Mouse (Mus musculus) forebrain, embryonic 14.5 days (tissue): ENCODE results near the gene Prss45. TPM values are rescaled to one million over a fixed set of nuclear protein-coding genes. Genes with fewer than 3 reads are reported as not detected.

Experiments
- ATAC-seq: fragments of 200-750 bp; cut with Nextera tagmentation; 2 replicates; pipeline ENCODE4 v1.8.0; 2017; ENCODE audit warnings: mild to moderate bottlenecking, moderate library complexity
- DNase-seq: peaks from one replicate; pipeline ENCODE4 v3.0.0-alpha.2; 2015; ENCODE audit warnings: low spot score
- H3K27ac ChIP-seq: fragments of 300-500 bp; sonication (generic); 2 replicates; pipeline ENCODE4 v1.5.1; 2014; ENCODE audit warnings: low read depth, mild to moderate bottlenecking, control low read depth, low read length, moderate library complexity
- H3K27me3 ChIP-seq: fragments of 300-500 bp; sonication (generic); replicated peaks from 2 replicates; pipeline ENCODE4 v1.6.1; 2014; ENCODE audit warnings: low read length, control low read depth, mixed read lengths; ENCODE audit not compliant: control insufficient read depth, insufficient read depth
- H3K36me3 ChIP-seq: fragments of 300-500 bp; sonication (generic); 2 replicates; pipeline ENCODE4 v1.6.1; 2014; ENCODE audit warnings: low read length, control low read depth; ENCODE audit not compliant: control insufficient read depth, insufficient read depth
- H3K4me1 ChIP-seq: fragments of 300-500 bp; sonication (generic); 2 replicates; pipeline ENCODE4 v1.6.1; 2014; ENCODE audit warnings: antibody characterized with exemption, low read length, control low read depth; ENCODE audit not compliant: control insufficient read depth, insufficient read depth
- H3K4me2 ChIP-seq: fragments of 300-500 bp; sonication (generic); 2 replicates; pipeline ENCODE4 v1.6.1; 2014; ENCODE audit warnings: mild to moderate bottlenecking, control low read depth, low read length
- H3K4me3 ChIP-seq: fragments of 300-500 bp; sonication (generic); 2 replicates; pipeline ENCODE4 v1.5.1; 2014; ENCODE audit warnings: low read depth, low read length, control low read depth
- H3K9ac ChIP-seq: fragments of 300-500 bp; sonication (generic); 2 replicates; pipeline ENCODE4 v1.6.1; 2014; ENCODE audit warnings: mild to moderate bottlenecking, low read length, control low read depth, moderate library complexity
- H3K9me3 ChIP-seq: fragments of 300-500 bp; sonication (generic); replicated peaks from 2 replicates; pipeline ENCODE4 v1.6.1; 2016; ENCODE audit warnings: low read length, control low read depth, mixed read lengths; ENCODE audit not compliant: control insufficient read depth
- WGBS: fragments of 180-500 bp; shearing (Covaris S2); extraction: QIAGEN DNeasy Blood & Tissue Kit; methylation state at CpG from one replicate; pipeline ENCODE4 v1.1.7; 2014; 5-methylcytosine and 5-hydroxymethylcytosine counted together
- polyA plus RNA-seq: library from polyadenylated mRNA; unstranded; fragments of >200 nt; fragmentation: Nextera tagmentation; extraction: Ambion mirVana; gene quantifications from 2 replicates; pipeline ENCODE4 v1.2.1, GENCODE M21; 2014

The Prss45 gene
- polyA plus RNA-seq, 1 experiment from 2014 or later = 0.38 TPM

DNA sequence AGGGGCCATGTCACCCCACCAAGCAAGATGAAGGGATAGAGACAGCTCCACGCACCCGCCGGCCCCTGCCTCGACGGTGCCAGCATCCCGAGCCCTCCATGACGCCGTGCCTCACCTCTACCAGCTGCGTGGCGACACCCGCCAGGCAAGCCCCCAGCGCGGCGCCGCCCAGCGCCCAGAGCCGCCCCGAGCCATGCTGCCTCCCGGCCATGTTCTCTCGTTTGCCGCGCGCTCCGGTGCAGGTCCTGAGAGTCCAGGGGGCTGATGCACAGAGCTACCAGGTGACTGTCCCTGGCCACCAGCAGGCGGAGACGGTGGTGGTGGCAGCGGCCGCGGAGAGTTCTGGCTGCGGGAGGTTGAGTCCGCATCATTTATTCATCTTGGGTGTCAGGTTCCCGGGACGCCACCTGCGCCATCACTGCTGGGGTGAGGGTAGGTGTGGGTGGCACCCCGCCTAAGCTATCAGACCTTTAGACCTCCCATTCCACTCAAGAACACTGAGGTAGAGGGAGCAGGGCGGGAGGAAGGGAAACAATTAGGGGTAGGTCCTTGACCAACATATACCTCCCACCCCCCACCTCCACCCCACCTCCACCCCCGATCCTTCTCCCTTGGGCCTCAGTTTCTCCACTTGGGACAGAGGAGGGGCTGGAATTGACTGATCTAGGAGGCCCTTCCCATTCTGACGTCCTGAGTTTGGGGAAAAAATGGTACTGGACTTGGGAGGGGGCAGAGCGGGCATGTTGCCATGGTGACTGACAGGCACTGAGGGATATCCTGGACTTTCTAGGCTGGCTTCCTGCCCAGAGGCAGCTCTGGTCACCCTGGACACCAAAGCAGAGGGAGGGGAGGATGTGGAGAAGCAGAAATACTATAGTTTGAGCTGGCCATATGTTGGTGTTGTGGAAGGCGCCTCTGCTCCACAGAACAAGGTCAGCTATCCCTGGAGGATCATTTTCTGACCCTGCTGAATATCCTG, 39.6 kb downstream of the Prss45 start:
- H3K4me3 ChIP-seq = peak overlapping the region; percentile 23
- peak overlapping the region; percentile 45 for H3K9ac ChIP-seq
- DNase-seq = peak; percentile 78
- H3K27me3 ChIP-seq = peaks cover 18% of the 10 kb centered on the region
- H3K4me2 ChIP-seq = peak overlapping the region; percentile 54
- no peaks in the 10 kb centered on the region for H3K36me3 ChIP-seq
- no peaks in the 10 kb centered on the region for H3K9me3 ChIP-seq
- H3K4me1 ChIP-seq = peaks cover 12% of the 10 kb centered on the region
- no peak overlapping the region for H3K27ac ChIP-seq
- 8% methylated on average over 40 of the region's 40 CpGs for WGBS
- ATAC-seq = peak; percentile 76

GRCm38 (mm10) chr9:110874660-110875191, 40.3 kb downstream of the Prss45 start:
- H3K36me3 ChIP-seq = no peaks in the 10 kb centered on the region
- H3K27ac ChIP-seq = no peak overlapping the region
- peak; percentile 7 for DNase-seq
- 11% methylated on average over 3 of the region's 3 CpGs for WGBS
- peaks cover 12% of the 10 kb centered on the region for H3K4me1 ChIP-seq
- ATAC-seq = peak; percentile 30; the same call in 1 of the 2 replicates
- no peaks in the 10 kb centered on the region for H3K9me3 ChIP-seq
- peak overlapping the region; percentile 54; the same call in 1 of the 2 replicates for H3K4me2 ChIP-seq
- H3K9ac ChIP-seq = no peak overlapping the region
- H3K27me3 ChIP-seq = peaks cover 25% of the 10 kb centered on the region
- H3K4me3 ChIP-seq = no peak overlapping the region

DNA sequence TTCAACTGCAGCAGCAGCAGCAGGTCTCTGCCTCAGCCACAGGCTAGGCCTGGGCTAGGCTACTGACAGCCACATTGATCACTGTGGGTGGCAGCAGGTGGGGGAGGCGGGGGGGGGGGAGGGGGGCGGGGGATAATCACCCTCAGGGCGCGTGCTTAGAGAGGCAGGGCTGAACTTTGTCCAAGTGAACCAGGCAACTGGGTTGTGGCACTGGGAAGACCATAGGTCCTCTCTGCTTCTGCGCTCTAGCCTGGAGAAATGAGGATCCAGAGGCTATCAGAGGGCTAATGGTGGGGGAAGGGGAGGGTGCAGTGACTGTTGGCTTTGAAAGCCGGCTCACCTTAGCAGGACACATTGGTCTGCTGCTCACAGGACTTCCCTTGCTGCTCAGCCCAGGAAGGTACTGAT, 40.9 kb downstream of the Prss45 start:
- no peak overlapping the region for H3K27ac ChIP-seq
- no peak; the same call in 1 of the 2 replicates for ATAC-seq
- H3K4me1 ChIP-seq = peaks cover 12% of the 10 kb centered on the region
- H3K4me3 ChIP-seq = no peak overlapping the region
- no peak overlapping the region for H3K4me2 ChIP-seq
- 28% methylated on average over 4 of the region's 6 CpGs for WGBS
- no peaks in the 10 kb centered on the region for H3K36me3 ChIP-seq
- DNase-seq = no peak
- H3K9me3 ChIP-seq = no peaks in the 10 kb centered on the region
- H3K9ac ChIP-seq = no peak overlapping the region
- H3K27me3 ChIP-seq = peaks cover 31% of the 10 kb centered on the region

GRCm38 (mm10) chr9:110877353-110877752, 43.0 kb downstream of the Prss45 start:
- DNase-seq (no peak), ATAC-seq (no peak)
- no peaks in the 10 kb centered on the region for H3K9me3 ChIP-seq
- WGBS = 100% methylated on average over 1 of the region's 1 CpGs
- no peak overlapping the region for H3K4me3 ChIP-seq
- H3K27me3 ChIP-seq = peaks cover 38% of the 10 kb centered on the region
- no peak overlapping the region for H3K27ac ChIP-seq
- H3K4me1 ChIP-seq = peaks cover 12% of the 10 kb centered on the region
- H3K36me3 ChIP-seq = no peaks in the 10 kb centered on the region
- no peak overlapping the region for H3K4me2 ChIP-seq
- H3K9ac ChIP-seq = no peak overlapping the region

DNA sequence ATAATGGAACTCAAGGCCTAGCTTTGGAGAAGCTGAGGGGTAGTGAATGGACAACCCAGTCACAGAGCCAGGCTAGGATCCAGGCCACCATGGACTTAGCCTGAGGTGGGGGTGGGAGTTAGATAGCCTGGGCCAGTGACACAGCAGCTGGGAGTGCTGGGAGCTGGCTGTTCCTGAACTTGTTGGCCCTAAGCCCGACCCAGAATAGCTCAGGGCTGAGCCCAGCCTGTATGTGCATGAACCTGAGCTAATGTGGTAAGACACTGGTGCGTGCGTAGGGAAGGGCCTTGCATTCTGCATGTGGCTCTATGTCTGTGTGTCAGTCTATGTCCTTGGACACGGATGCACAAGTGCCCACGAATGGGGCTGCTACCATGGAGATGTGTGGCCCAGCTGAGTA, 43.5 kb downstream of the Prss45 start:
- ATAC-seq = no peak
- no peak overlapping the region for H3K4me2 ChIP-seq
- DNase-seq = no peak
- WGBS = 86% methylated on average over 5 of the region's 5 CpGs
- peaks cover 12% of the 10 kb centered on the region for H3K4me1 ChIP-seq
- no peaks in the 10 kb centered on the region for H3K9me3 ChIP-seq
- no peak overlapping the region for H3K9ac ChIP-seq
- H3K4me3 ChIP-seq = no peak overlapping the region
- no peak overlapping the region for H3K27ac ChIP-seq
- no peaks in the 10 kb centered on the region for H3K36me3 ChIP-seq
- peaks cover 33% of the 10 kb centered on the region for H3K27me3 ChIP-seq

GRCm38 (mm10) chr9:110879191-110879920, 45.0 kb downstream of the Prss45 start, which contains the start of gene Als2cl:
Als2cl (plus strand) TSS chr9:110879870.
- peak; percentile 11; the same call in 1 of the 2 replicates for ATAC-seq
- DNase-seq = no peak
- WGBS = 13% methylated on average over 12 of the region's 12 CpGs

GRCm38 (mm10) chr9:110879998-110880561, 45.7 kb downstream of the Prss45 start, which contains the start of gene Tmie:
Tmie (minus strand) TSS chr9:110880113.
- H3K4me2 ChIP-seq = peak within 1 kb of the TSS; percentile 76
- H3K9me3 ChIP-seq = no peaks in the 10 kb centered on the region
- ATAC-seq = peak; percentile 23; the same call in 1 of the 2 replicates
- under 1% methylated on average over 53 of the region's 57 CpGs for WGBS
- H3K27ac ChIP-seq = no peak within 1 kb of the TSS
- H3K27me3 ChIP-seq = peaks cover 27% of the 10 kb centered on the region
- peak within 1 kb of the TSS; percentile 38 for H3K4me3 ChIP-seq
- no peaks in the 10 kb centered on the region for H3K4me1 ChIP-seq
- DNase-seq = no peak
- H3K36me3 ChIP-seq = no peaks in the 10 kb centered on the region
- H3K9ac ChIP-seq = peak within 1 kb of the TSS; percentile 41; the same call in 1 of the 2 replicates

More at GRCm38 (mm10) chr9:110879191-110879920, 45.0 kb downstream of the Prss45 start, which contains the start of gene Als2cl:
- Histone ChIP-seq H3K36me3 (no peaks in the 10 kb centered on the region), H3K4me1 (peaks cover 5% of the 10 kb centered on the region), H3K9me3 (no peaks in the 10 kb centered on the region), H3K4me2 (peak within 1 kb of the TSS; percentile 76), H3K4me3 (peak within 1 kb of the TSS; percentile 38), H3K9ac (peak within 1 kb of the TSS; percentile 41; the same call in 1 of the 2 replicates), H3K27ac (no peak within 1 kb of the TSS), H3K27me3 (peaks cover 27% of the 10 kb centered on the region)

- H3K27me3 ChIP-seq = peaks cover 27% of the 10 kb centered on the region
- H3K4me1 ChIP-seq = no peaks in the 10 kb centered on the region
- DNase-seq (no peak), ATAC-seq (no peak)
- WGBS = 74% methylated on average over 4 of the region's 4 CpGs
- H3K27ac ChIP-seq = no peak overlapping the region
- H3K9ac ChIP-seq = no peak overlapping the region
- no peak overlapping the region for H3K4me3 ChIP-seq
- H3K9me3 ChIP-seq = no peaks in the 10 kb centered on the region
- H3K4me2 ChIP-seq = peak overlapping the region; percentile 76; the same call in 1 of the 2 replicates
- H3K36me3 ChIP-seq = no peaks in the 10 kb centered on the region
These were observed 46.4 kb downstream of the Prss45 start for GRCm38 (mm10) chr9:110880772-110881171.
